Mouse (Mus musculus) liver (tissue): Measurements from ENCODE around the gene Actn1.

Experiments
- DNase-seq: peaks from one replicate; pipeline ENCODE4 v3.0.0-alpha.2; 2020; ENCODE audit warnings: mixed read lengths

The Actn1 gene

GRCm38 (mm10) chr12:80226101-80226500 is 34.1 kb downstream of the Actn1 start:
- DNase-seq: no peak

- DNase-seq: no peak
These were observed 35.9 kb downstream of the Actn1 start for GRCm38 (mm10) chr12:80224241-80224731.

- no peak for DNase-seq
These were observed 36.7 kb downstream of the Actn1 start for GRCm38 (mm10) chr12:80223511-80223910.

- DNase-seq: no peak
These were observed 37.7 kb downstream of the Actn1 start for GRCm38 (mm10) chr12:80222473-80222872.

- no peak for DNase-seq
These were observed 39.7 kb downstream of the Actn1 start for GRCm38 (mm10) chr12:80220260-80221038.

- no peak for DNase-seq
These were observed 41.4 kb downstream of the Actn1 start for GRCm38 (mm10) chr12:80218784-80219183.

- no peak for DNase-seq
These were observed 42.0 kb downstream of the Actn1 start for GRCm38 (mm10) chr12:80218045-80218611.

GRCm38 (mm10) chr12:80217049-80217448 is 43.1 kb downstream of the Actn1 start:
- no peak for DNase-seq

GRCm38 (mm10) chr12:80216258-80216881 is 43.8 kb downstream of the Actn1 start:
- DNase-seq: peak; percentile 36

GRCm38 (mm10) chr12:80213810-80214209 is 46.4 kb downstream of the Actn1 start:
- no peak for DNase-seq

- DNase-seq: no peak
These were observed 46.9 kb downstream of the Actn1 start for GRCm38 (mm10) chr12:80213263-80213662.

GRCm38 (mm10) chr12:80210791-80211612 is 49.2 kb downstream of the Actn1 start:
- no peak for DNase-seq

- no peak for DNase-seq
These were observed 50.3 kb downstream of the Actn1 start for GRCm38 (mm10) chr12:80209914-80210313.

- no peak for DNase-seq
These were observed 51.9 kb downstream of the Actn1 start for GRCm38 (mm10) chr12:80208126-80208820.

- no peak for DNase-seq
These were observed 56.9 kb downstream of the Actn1 start for GRCm38 (mm10) chr12:80203284-80203683.

- DNase-seq: no peak
These were observed 60.4 kb downstream of the Actn1 start for GRCm38 (mm10) chr12:80199738-80200137.

GRCm38 (mm10) chr12:80198487-80198886 is 61.7 kb downstream of the Actn1 start:
- peak; percentile 62 for DNase-seq

GRCm38 (mm10) chr12:80197343-80197742 is 62.8 kb downstream of the Actn1 start:
- peak; percentile 69 for DNase-seq

- DNase-seq: no peak
These were observed 68.4 kb downstream of the Actn1 start for GRCm38 (mm10) chr12:80191806-80192205.

GRCm38 (mm10) chr12:80191371-80191770 is 68.8 kb downstream of the Actn1 start:
- DNase-seq: no peak

- no peak for DNase-seq
These were observed 69.3 kb downstream of the Actn1 start for GRCm38 (mm10) chr12:80190915-80191314.

GRCm38 (mm10) chr12:80184041-80184440 is 76.1 kb downstream of the Actn1 start:
- no peak for DNase-seq
